Mouse (Mus musculus) Patski (cell line): ENCODE data around the gene Mus81. TPM values are rescaled to one million over a fixed set of nuclear protein-coding genes. Genes with fewer than 3 reads are reported as not detected.

Source experiments
- ATAC-seq: fragments of 100-300 bp; one replicate; pipeline ENCODE4 v1.8.0; 2021
- CTCF ChIA-PET: fragments of 350-600 bp; sonication (Branson Sonifier 250); formaldehyde crosslinking; loops from one replicate; lab custom pipeline; 2022; ENCODE audit warnings: inconsistent platforms; lab: Charles Lee
- POLR2A ChIA-PET: fragments of 350-600 bp; sonication (Branson Sonifier 250); formaldehyde crosslinking; loops from one replicate; lab custom pipeline; 2022; ENCODE audit warnings: antibody characterized with exemption, inconsistent platforms; lab: Charles Lee
- DNase-seq: peaks from one replicate; pipeline ENCODE4 v3.0.0-alpha.2; 2011; ENCODE audit warnings: low read depth, low spot score
- H3K27me3 ChIP-seq: fragments of 371-371 bp; one replicate; pipeline ENCODE4 v1.5.1; 2021
- CTCF ChIP-seq: fragments of 100-300 bp; IDR thresholded peaks from one replicate; pipeline ENCODE4 v1.5.1; 2021
- in situ Hi-C: fragments of 300-500 bp; cut with MboI; formaldehyde crosslinking; loops from 3 replicates; pipeline ENCODE4 v1.11.1; 2018; ENCODE audit warnings: low pct_unique_long_range_greater_than_20kb, mixed read lengths
- polyA plus RNA-seq: library from polyadenylated mRNA; unstranded; gene quantifications from one replicate; pipeline ENCODE4 v1.2.3, GENCODE M21; 2021

Gene Mus81
- polyA plus RNA-seq, 1 experiment from 2014 or later, result 37.0 TPM

- DNase-seq, result no peak
- TF ChIP-seq CTCF, result no peak
- peak; percentile 14 for ATAC-seq
- H3K27me3 ChIP-seq, result no peaks in the 10 kb centered on the region
- ChIA-PET POLR2A (interaction anchor here (0.7 to 8.9 kb wide), 7 partner anchors 9 to 42 kb away, joined by 3 to 135 read pairs (median 3); partner anchors contain the start of genes Cfl1, Fibp and Mus81), CTCF (interaction anchor here (3.4 to 8.1 kb wide), 2 partner anchors 11 to 13 kb away, joined by 16 to 97 read pairs; partner anchors contain the start of genes Cfl1 and Mus81)
- in situ Hi-C loops, result no loop called here
Observed at GRCm38 (mm10) chr19:5474281-5475068, 13.7 kb downstream of the Mus81 start.

GRCm38 (mm10) chr19:5473720-5474119, 14.5 kb downstream of the Mus81 start, which contains the start of gene Efemp2:
Gene Efemp2 (plus strand): TSS chr19:5473954.
- no peak for TF ChIP-seq CTCF
- POLR2A ChIA-PET, result interaction anchor here (0.7 to 8.9 kb wide), 7 partner anchors 8 to 41 kb away, joined by 3 to 135 read pairs (median 3); partner anchors contain the start of genes Cfl1, Fibp and Mus81
- no peaks in the 10 kb centered on the region for H3K27me3 ChIP-seq
- ATAC-seq, result peak; percentile 65
- in situ Hi-C loops, result no loop called here
- CTCF ChIA-PET, result interaction anchor here (1.1 to 8.1 kb wide), 4 partner anchors 10 to 16 kb away, joined by 5 to 97 read pairs (median 14); partner anchors contain the start of genes Ccdc85b, Cfl1 and Mus81
- DNase-seq, result no peak

GRCm38 (mm10) chr19:5472857-5473256, 15.3 kb downstream of the Mus81 start:
- POLR2A ChIA-PET, result interaction anchor here (0.6 to 8.9 kb wide), 3 partner anchors 15 to 272 kb away, joined by 3 to 135 read pairs (median 3); partner anchors contain the start of genes Ccdc85b, Cfl1 and Mus81
- CTCF ChIA-PET, result interaction anchor here (1.1 to 8.1 kb wide), 3 partner anchors 10 to 15 kb away, joined by 5 to 97 read pairs (median 12); partner anchors contain the start of genes Ccdc85b, Cfl1 and Mus81
- in situ Hi-C loops, result no loop called here
- DNase-seq, result no peak
- no peak for ATAC-seq
- H3K27me3 ChIP-seq, result no peaks in the 10 kb centered on the region
- TF ChIP-seq CTCF, result no peak

- DNase-seq (no peak), ATAC-seq (peak; percentile 23)
- H3K27me3 ChIP-seq, result no peaks in the 10 kb centered on the region
- in situ Hi-C loops, result no loop called here
- ChIA-PET POLR2A (interaction anchor here (0.6 to 8.9 kb wide), 5 partner anchors 12 to 108 kb away, joined by 3 to 135 read pairs (median 4); partner anchors contain the start of genes Cfl1, Fibp and Mus81), CTCF (interaction anchor here (1.1 to 8.1 kb wide), 4 partner anchors 9 to 39 kb away, joined by 3 to 97 read pairs (median 13); partner anchors contain the start of genes Ccdc85b, Cfl1 and Mus81)
- TF ChIP-seq CTCF, result no peak
Observed at GRCm38 (mm10) chr19:5471846-5472245, 16.4 kb downstream of the Mus81 start.

- ChIA-PET POLR2A (interaction anchor here (1.0 to 1.4 kb wide), 3 partner anchors 11 to 20 kb away, joined by 3 to 4 read pairs (median 3); partner anchors contain the start of gene Mus81), CTCF (interaction anchor here (11.3 kb wide), 1 partner anchor 17 kb away, joined by 143 read pairs; the partner anchor contains the start of genes Cfl1 and Mus81)
- in situ Hi-C loops, result no loop called here
Observed at GRCm38 (mm10) chr19:5468374-5468773, 19.8 kb downstream of the Mus81 start, which contains the start of gene Ctsw. Gene Ctsw (minus strand): TSS chr19:5468507.

GRCm38 (mm10) chr19:5466916-5467500, 21.2 kb downstream of the Mus81 start:
- no peak for TF ChIP-seq CTCF
- CTCF ChIA-PET, result interaction anchor here (1.1 to 11.3 kb wide), 2 partner anchors 19 to 62 kb away, joined by 3 to 143 read pairs; partner anchors contain the start of genes Cfl1 and Mus81
- no peaks in the 10 kb centered on the region for H3K27me3 ChIP-seq
- POLR2A ChIA-PET, result interaction anchor here (1.0 to 1.4 kb wide), 2 partner anchors 8 to 13 kb away, joined by 3 to 4 read pairs; no protein-coding TSS in a partner anchor
- ATAC-seq (no peak), DNase-seq (no peak)
- in situ Hi-C loops, result no loop called here

More at GRCm38 (mm10) chr19:5468374-5468773, 19.8 kb downstream of the Mus81 start, which contains the start of gene Ctsw:
- ATAC-seq, result no peak
- no peak for TF ChIP-seq CTCF
- DNase-seq, result no peak
- H3K27me3 ChIP-seq, result no peaks in the 10 kb centered on the region

GRCm38 (mm10) chr19:5465037-5465436, 23.2 kb downstream of the Mus81 start:
- DNase-seq, result no peak
- ChIA-PET CTCF (interaction anchor here (0.7 to 11.3 kb wide), 5 partner anchors 19 to 64 kb away, joined by 3 to 143 read pairs (median 7); partner anchors contain the start of genes Cfl1 and Mus81), POLR2A (interaction anchor here (1.0 to 3.2 kb wide), 3 partner anchors 9 to 23 kb away, joined by 3 to 21 read pairs (median 3); partner anchors contain the start of genes Efemp2 and Mus81)
- ATAC-seq, result no peak
- TF ChIP-seq CTCF, result no peak
- H3K27me3 ChIP-seq, result no peaks in the 10 kb centered on the region
- in situ Hi-C loops, result no loop called here

GRCm38 (mm10) chr19:5463791-5464562, 24.2 kb downstream of the Mus81 start:
- POLR2A ChIA-PET, result interaction anchor here (0.6 to 4.1 kb wide), 10 partner anchors 11 to 180 kb away, joined by 3 to 29 read pairs (median 4); partner anchors contain the start of genes Cfl1, Efemp2, Fosl1 and Mus81
- TF ChIP-seq CTCF, result no peak
- ATAC-seq (no peak), DNase-seq (no peak)
- H3K27me3 ChIP-seq, result no peaks in the 10 kb centered on the region
- CTCF ChIA-PET, result interaction anchor here (0.8 to 11.3 kb wide), 12 partner anchors 8 to 126 kb away, joined by 3 to 143 read pairs (median 5); partner anchors contain the start of genes Cfl1 and Mus81
- in situ Hi-C loops, result no loop called here
